Comparison of ENCODE assay signal across 28 mouse cellular contexts in the genomic region with DNA sequence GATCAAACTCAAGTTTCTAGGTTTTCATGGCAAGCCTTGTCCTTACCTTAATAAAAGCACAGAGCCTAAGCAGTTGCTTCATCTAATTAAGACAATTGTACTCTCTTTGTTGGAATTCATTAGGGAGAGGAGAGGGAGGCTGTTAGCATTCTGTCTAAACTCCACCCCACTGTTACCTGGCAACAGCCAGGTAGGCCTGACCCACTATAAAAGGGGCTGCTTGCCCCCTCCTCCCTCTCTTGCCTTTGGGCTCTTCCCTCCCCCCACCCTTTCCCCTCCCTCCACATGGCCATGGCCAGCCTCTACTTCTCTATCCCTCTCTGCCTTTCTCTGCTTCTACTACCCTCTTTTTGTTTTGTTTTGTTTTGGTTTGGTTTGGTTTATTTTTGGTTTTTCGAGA. TPM values are rescaled to one million over a fixed set of nuclear protein-coding genes. Genes with fewer than 3 reads are reported as not detected.
"Had no signal": no experiment of that assay in that cellular context is flagged by ENCODE, and none has a peak within 500 bp of the region (broad histone marks: within the 10 kb centered on the region; RNA-seq: fewer than 3 reads in every experiment).

No protein-coding gene starts in this region.

- ATAC-seq: hindbrain, postnatal 0 days; intestine, embryonic 16.5 days; liver, embryonic 12.5 days had no signal

- H3K27me3 ChIP-seq: heart, embryonic 15.5 days; limb, embryonic 15.5 days; liver, embryonic 12.5 days had no signal

- H3K9me3 ChIP-seq: heart, embryonic 13.5 days; heart, embryonic 15.5 days; hindbrain, embryonic 13.5 days; hindbrain, embryonic 15.5 days; kidney, embryonic 15.5 days; limb, embryonic 13.5 days; limb, embryonic 15.5 days; liver, embryonic 12.5 days had no signal

- H3K27ac ChIP-seq: heart, adult 2 months; heart, embryonic 13.5 days; heart, embryonic 15.5 days; hindbrain, embryonic 13.5 days; hindbrain, embryonic 15.5 days; hindbrain, postnatal 0 days; kidney, embryonic 15.5 days; kidney, postnatal 0 days; limb, embryonic 13.5 days; limb, embryonic 15.5 days; liver, embryonic 12.5 days; liver, embryonic 14.5 days had no signal

- H3K4me2 ChIP-seq: heart, embryonic 11.5 days; heart, embryonic 13.5 days; heart, embryonic 15.5 days; hindbrain, embryonic 13.5 days; hindbrain, embryonic 15.5 days; kidney, embryonic 15.5 days; limb, embryonic 13.5 days; limb, embryonic 15.5 days; liver, embryonic 12.5 days had no signal

- H3K36me3 ChIP-seq: heart, embryonic 13.5 days; heart, embryonic 15.5 days; hindbrain, embryonic 13.5 days; hindbrain, embryonic 15.5 days; kidney, embryonic 15.5 days; limb, embryonic 13.5 days; limb, embryonic 15.5 days; liver, embryonic 12.5 days had no signal

- H3K9ac ChIP-seq: heart, embryonic 13.5 days; heart, embryonic 15.5 days; hindbrain, embryonic 13.5 days; hindbrain, embryonic 15.5 days; kidney, embryonic 15.5 days; limb, embryonic 13.5 days; limb, embryonic 15.5 days; liver, embryonic 12.5 days; liver, embryonic 14.5 days had no signal

- H3K4me3 ChIP-seq: heart, adult 2 months; heart, embryonic 13.5 days; heart, embryonic 15.5 days; hindbrain, embryonic 13.5 days; hindbrain, embryonic 15.5 days; kidney, embryonic 15.5 days; limb, embryonic 13.5 days; limb, embryonic 15.5 days; liver, embryonic 12.5 days had no signal

- DNase-seq: gastrocnemius, postnatal 14 days; gastrocnemius, postnatal 36 days; heart, adult 11 months; heart, adult 2 months; heart, postnatal 14 days; heart, postnatal 36 days; kidney, adult 11 months; kidney, adult 2 months; kidney, adult 9 months; kidney, postnatal 14 days; kidney, postnatal 36 days; layer of hippocampus, adult 9-11 months; layer of hippocampus, postnatal 36 days; left cerebral cortex, postnatal 4 days had no signal

RNA-seq across cellular contexts. Expression of a gene that starts 11.4 kb away (rescaled TPM):
- total RNA-seq: gastrocnemius, adult 8-10 months; gastrocnemius, postnatal 36 days had no signal
